Mouse (Mus musculus) heart, postnatal 0 days (tissue): ENCODE measurements around the gene Ccl22.

Source experiments
- CTCF ChIP-seq: IDR thresholded peaks from 2 replicates; pipeline ENCODE4 v1.5.1; 2016; ENCODE audit warnings: antibody characterized with exemption, control low read depth, low read depth
- EP300 ChIP-seq: IDR thresholded peaks from 2 replicates; pipeline ENCODE4 v1.6.1; 2016; ENCODE audit warnings: antibody characterized with exemption, low read depth

GRCm38 (mm10) chr8:94705581-94706245 is 39.7 kb upstream of the Ccl22 start:
- TF ChIP-seq EP300 (no peak), CTCF (no peak)
